Mouse (Mus musculus) left cerebral cortex, adult 2 months (tissue): ENCODE data around the gene Naa35. TPM values are rescaled to one million over a fixed set of nuclear protein-coding genes. Genes with fewer than 3 reads are reported as not detected.
A peak's percentile ranks its signal among the peaks of the same experiment; 100 is the strongest.

ENCODE experiments used
- DNase-seq, 2 experiments: peaks; one replicate each; pipeline ENCODE4 v3.0.0; 2021 to 2022; ENCODE audit warnings: low spot score in 2 of 2, mixed read lengths in 1 of 2; ENCODE audit errors: extremely low spot score in 1 of 2
- H3K27ac ChIP-seq: fragments of 200-600 bp; 2 replicates; pipeline ENCODE4 v1.8.1; 2022
- H3K4me3 ChIP-seq: fragments of 200-600 bp; 2 replicates; pipeline ENCODE4 v1.8.1; 2022
- CTCF ChIP-seq: fragments of 200-600 bp; IDR thresholded peaks from 2 replicates; pipeline ENCODE4 v1.8.1; 2022; ENCODE audit warnings: antibody characterized with exemption, mild to moderate bottlenecking, moderate library complexity
- intact Hi-C: fragments of 180-260 bp; cut with DNase I; formaldehyde crosslinking; loops from one replicate; pipeline ENCODE4 v1.15.1; 2025
- total RNA-seq, 2 experiments: library from RNA; stranded (reverse); gene quantifications; 2 replicates each; pipeline ENCODE4 v1.2.3; 2021

Naa35 gene
- total RNA-seq, 2 experiments from 2014 or later: 95.1 to 98.1 TPM

DNA sequence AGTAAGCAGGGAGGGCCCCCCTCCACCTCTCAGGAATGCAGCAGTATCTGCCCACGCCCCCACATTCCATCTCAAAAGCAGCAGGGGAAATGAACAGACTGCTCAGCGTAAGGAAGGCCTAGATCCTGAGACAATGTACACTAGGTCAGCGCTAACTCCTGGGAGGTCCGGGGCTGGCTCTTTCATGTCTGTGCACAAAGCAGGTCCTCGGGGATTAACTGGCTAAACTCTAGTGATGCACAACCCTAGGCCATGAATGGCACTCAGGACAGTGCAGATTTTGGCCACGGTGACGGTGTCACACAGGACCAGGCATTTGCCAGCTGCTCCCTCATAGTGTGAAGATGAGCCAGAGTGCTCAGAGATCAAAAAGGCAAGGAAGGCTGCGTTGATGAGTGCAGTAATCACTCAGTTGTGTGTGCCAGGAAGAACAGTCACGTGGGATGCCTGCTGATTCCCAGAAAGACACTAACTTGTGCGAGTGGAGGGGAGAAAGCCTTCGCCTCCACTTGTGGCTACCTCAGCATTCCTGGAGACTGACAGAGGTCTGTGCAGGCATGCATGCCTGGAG lies 61.7 kb downstream of the Naa35 start:
- no peak for TF ChIP-seq CTCF
- intact Hi-C loops: no loop called here
- H3K27ac ChIP-seq: no peak overlapping the region
- no peak for DNase-seq
- H3K4me3 ChIP-seq: no peak overlapping the region

- Histone ChIP-seq H3K4me3 (no peak overlapping the region), H3K27ac (no peak overlapping the region)
- intact Hi-C loops: no loop called here
- TF ChIP-seq CTCF: no peak
- DNase-seq: no peak
These were observed 62.4 kb downstream of the Naa35 start for GRCm38 (mm10) chr13:59647484-59647883.

- Histone ChIP-seq H3K27ac (no peak overlapping the region), H3K4me3 (no peak overlapping the region)
- DNase-seq: no peak
- intact Hi-C loops: no loop called here
- TF ChIP-seq CTCF: no peak
These were observed 63.5 kb downstream of the Naa35 start for GRCm38 (mm10) chr13:59648598-59648997.

DNA sequence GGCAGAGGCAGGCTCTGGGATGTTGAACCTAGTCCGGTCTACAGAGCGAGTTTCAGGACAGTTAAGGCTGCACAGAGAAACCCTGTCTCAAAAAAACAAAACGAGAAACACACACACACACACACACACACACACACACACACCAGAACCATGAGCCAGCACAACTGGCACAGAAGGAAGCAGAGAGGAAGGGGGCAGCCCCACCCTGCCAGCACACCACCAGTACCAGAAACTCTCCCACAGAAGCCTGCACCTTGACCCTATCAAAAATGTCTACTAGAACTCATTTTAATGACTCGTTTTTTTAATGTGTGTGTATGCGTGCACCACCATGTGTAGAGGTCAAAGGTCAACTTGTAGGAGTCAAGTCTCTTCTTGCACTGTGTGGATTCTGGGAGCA lies 64.7 kb downstream of the Naa35 start:
- intact Hi-C loops: no loop called here
- DNase-seq: no peak
- Histone ChIP-seq H3K4me3 (no peak overlapping the region), H3K27ac (no peak overlapping the region)
- no peak for TF ChIP-seq CTCF

DNA sequence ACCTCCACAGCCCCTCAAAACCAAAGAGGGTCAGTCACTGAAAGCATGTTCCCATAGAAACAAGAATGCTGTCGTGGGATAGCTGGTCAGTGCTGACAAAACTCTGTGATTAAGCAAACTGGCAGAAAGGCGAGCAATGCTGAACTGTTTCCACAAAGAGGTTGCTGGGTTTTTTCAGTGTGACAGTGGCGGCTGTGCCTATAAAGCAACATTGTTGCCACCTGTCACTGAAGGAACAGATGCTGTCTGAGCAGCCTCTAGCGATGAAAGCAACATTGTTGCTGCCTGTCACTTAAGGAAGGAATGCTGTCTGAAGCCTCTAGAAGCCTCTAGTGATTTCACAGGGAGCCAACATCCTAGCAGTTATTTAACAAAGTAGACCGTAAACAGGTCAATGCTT lies 67.6 kb downstream of the Naa35 start:
- Histone ChIP-seq H3K4me3 (no peak overlapping the region), H3K27ac (no peak overlapping the region)
- no peak for DNase-seq
- intact Hi-C loops: no loop called here
- TF ChIP-seq CTCF: no peak

GRCm38 (mm10) chr13:59653136-59653535 lies 68.1 kb downstream of the Naa35 start:
- no peak for DNase-seq
- intact Hi-C loops: no loop called here
- Histone ChIP-seq H3K4me3 (no peak overlapping the region), H3K27ac (no peak overlapping the region)
- TF ChIP-seq CTCF: no peak

- intact Hi-C loops: no loop called here
- Histone ChIP-seq H3K4me3 (no peak overlapping the region), H3K27ac (no peak overlapping the region)
- no peak for DNase-seq
- TF ChIP-seq CTCF: no peak
These were observed 69.4 kb downstream of the Naa35 start for GRCm38 (mm10) chr13:59654465-59654864.

GRCm38 (mm10) chr13:59655718-59656315 lies 70.8 kb downstream of the Naa35 start:
- intact Hi-C loops: no loop called here
- Histone ChIP-seq H3K4me3 (no peak overlapping the region), H3K27ac (no peak overlapping the region)
- no peak for DNase-seq
- TF ChIP-seq CTCF: no peak

DNA sequence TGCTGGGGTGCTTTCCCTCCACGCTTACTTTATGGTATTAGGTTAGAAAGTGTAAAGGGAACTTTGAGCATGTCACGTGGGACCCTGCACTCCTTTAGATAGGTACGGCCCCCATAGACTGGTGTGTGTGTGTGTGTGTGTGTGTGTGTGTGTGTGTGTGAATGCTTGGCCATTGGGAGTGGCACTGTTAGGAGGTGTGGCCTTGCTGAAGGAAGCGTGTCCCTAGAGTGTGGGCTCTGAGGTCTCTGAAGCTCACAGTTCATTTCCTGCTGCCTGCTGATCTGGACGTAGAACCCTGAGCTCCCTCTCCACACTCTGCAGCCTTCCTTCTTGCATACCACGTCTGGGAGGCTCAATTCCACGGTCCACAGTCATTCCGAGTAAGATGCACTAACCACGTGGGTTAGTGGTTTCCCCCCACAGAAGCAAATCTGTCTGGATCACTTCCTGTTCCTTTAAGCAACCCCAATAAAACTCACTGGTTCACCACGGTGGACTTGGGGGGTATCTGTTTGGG lies 71.3 kb downstream of the Naa35 start:
- H3K4me3 ChIP-seq: no peak overlapping the region
- intact Hi-C loops: no loop called here
- no peak overlapping the region for H3K27ac ChIP-seq
- no peak for DNase-seq
- TF ChIP-seq CTCF: no peak

- no peak for DNase-seq
These were observed 71.9 kb downstream of the Naa35 start for GRCm38 (mm10) chr13:59656975-59657388.

GRCm38 (mm10) chr13:59657781-59658180 lies 72.7 kb downstream of the Naa35 start:
- intact Hi-C loops: no loop called here
- TF ChIP-seq CTCF: no peak
- DNase-seq: no peak
- Histone ChIP-seq H3K4me3 (no peak overlapping the region), H3K27ac (no peak overlapping the region)

More at GRCm38 (mm10) chr13:59656975-59657388, 71.9 kb downstream of the Naa35 start:
- Histone ChIP-seq H3K27ac (peak overlapping the region; percentile 11; the same call in 1 of the 2 replicates), H3K4me3 (no peak overlapping the region)
- TF ChIP-seq CTCF: no peak
- intact Hi-C loops: no loop called here

GRCm38 (mm10) chr13:59660371-59660770 lies 75.3 kb downstream of the Naa35 start:
- no peak for DNase-seq
- no peak overlapping the region for H3K4me3 ChIP-seq
- intact Hi-C loops: no loop called here
- TF ChIP-seq CTCF: no peak
- H3K27ac ChIP-seq: no peak overlapping the region

GRCm38 (mm10) chr13:59661387-59661786 lies 76.3 kb downstream of the Naa35 start:
- Histone ChIP-seq H3K27ac (no peak overlapping the region), H3K4me3 (no peak overlapping the region)
- DNase-seq: no peak
- intact Hi-C loops: no loop called here
- no peak for TF ChIP-seq CTCF
